Mouse (Mus musculus) cerebellum, adult 9-11 months (tissue): Measurements from ENCODE around the gene Mcm2.

ENCODE experiments used
- DNase-seq: peaks from one replicate; pipeline ENCODE4 v3.0.0; 2022

Gene Mcm2

DNA sequence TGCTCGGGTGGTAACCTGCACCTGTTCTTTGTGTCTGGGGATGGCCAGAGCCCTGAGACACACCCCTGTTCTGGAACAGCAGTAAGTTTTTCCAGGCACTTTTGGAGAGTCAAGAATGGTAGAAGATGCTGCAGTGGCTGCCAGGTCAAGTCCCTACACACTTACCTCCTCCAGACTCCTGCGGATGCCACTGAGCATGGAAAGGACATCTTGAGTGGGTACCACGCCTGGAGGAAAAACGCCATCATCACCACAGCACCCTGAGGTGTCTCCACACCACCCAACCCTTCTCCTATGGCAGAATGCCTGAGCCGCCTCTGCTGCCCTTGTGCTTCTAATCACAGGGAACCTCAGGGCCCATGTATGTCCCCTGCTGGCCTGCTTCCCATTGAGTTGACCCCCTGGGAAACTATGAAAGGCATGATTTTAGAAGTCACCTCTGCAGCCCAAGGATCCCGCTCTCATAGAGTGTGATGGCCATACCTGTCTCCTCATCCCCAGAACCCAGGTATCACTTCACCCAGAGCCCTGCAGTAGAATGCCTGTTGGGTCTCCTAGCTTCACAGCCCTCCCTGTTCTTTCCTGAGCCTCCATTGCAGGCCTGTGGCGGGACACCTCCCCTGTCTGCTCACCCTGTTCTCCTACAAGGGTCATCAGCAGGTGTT lies 53.5 kb downstream of the Mcm2 start:
- peak; percentile 53 for DNase-seq

DNA sequence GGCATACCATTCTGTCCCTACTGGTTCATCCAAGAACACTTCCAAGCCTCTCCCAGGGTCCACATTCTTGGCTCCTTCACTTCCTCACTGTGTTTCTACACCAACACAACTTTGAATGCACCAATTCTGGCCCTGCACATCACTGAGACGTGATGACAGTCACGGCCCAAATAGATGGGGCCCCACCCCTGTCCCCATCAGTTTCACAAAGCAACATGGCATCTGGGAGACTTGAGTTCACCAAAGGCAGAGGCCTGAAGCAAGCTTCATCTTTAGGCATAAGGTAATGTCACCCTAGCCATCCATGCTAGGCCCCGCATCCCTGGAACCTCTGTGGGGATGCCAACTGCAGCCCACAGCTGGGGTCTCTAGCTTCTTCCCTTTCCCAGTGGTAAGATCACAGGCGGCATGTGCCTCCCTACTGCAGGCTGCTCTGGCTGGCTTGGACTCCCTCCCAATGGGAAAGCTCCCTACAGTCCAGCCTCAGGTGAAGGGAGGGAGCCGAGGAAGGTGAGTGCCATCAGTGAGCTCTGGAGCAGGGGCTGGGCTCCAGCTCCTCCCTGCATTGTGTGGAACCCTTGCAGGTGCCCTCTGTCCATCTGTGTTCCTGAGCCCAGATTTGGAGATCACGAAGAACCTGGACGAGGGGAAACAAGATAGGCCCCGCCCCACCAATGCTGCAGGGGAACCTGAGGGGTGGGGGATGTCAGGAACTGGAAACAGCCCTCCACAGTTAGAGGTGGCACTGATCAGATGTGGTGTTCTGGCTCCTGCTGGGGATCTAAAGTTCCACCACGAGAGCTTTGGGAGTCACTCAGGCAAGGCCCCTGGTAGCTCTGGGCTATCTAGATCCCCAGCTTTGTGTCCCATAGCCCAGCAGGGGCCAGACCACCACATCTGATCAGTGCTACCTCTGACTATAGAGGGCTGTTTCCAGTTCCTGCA lies 54.5 kb downstream of the Mcm2 start:
- peak; percentile 70 for DNase-seq

DNA sequence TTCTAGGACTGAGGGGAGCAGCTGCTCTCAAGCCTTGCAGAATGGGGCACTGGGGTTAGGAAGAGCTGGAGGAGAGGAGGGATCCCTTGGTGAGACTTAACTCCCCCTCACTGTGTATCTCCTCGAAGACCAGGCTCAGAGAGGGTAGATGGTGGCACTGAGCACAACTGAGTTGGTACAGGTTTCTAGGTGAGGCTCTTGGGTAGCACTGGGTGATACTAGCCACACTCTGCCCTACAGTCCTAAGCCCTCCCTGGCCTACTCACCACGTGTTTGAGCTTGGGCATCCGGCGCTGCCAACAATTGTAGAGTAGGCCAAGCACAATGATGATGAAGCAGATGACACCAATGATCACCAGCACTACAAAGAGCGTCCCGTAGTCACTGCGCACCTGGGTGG lies 55.3 kb downstream of the Mcm2 start:
- no peak for DNase-seq

DNA sequence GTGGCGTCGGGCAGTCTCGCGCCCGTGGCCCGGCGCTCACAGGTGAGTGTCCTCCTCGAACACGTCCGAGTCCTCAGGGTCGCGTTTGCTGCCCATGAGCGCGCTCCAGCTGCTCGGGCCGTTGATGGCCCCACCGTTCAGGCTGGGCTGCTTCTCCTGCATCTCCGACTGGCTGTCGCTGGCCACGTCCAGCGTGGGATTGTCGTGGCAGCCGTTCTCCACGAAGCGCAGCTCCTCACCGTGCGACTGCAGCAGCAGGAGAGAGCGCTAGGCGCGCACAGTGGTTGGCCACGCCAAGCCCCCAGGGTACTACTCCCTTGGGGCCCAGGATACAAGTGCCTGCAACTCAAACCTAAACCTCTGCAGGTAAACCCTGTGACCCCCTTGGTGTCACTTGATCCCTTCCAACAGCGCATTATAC lies 55.8 kb downstream of the Mcm2 start:
- no peak for DNase-seq

DNA sequence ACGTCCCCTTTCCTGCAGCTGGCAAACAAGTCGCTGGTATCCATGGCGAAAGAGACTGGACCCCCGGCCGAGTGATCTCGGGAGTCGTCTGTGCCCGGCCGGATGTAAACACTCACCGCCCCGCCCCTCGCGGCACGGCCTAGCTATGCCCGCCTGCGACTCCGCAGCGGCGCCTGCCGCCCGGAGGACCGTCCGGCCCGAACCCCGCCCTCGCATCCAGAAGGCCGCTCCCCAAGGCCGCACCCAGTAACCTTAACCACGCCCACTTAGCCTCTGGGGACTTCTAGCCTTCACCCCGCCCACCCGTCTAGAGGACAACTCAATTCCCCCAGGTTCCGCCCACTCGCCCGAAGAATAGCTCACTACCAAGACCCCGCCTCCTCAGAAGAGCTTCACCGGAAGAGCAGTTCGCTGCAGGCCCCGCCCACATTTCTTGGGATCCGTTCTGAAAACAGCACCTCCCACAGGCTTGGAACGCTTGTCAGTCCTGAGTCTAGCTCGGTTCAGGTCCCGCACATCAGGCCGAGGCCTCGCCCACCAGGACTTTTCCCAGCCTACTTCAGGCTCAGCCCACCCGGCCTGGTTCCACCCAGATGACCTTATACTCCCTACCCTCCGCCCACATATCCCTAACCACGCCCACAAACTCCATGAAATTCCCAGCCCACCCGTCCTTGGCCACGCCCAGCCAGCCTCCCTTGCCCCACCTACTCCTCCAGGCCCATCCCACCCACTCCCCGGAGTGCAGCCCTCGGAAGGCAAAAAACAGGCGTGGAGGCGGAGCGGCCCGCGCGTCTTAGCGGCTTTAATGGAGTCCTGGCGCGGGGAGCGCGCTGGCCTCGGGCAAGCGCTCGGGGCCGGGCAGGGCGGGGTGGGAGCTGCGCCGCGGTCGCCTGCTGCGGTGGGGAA lies 56.5 kb downstream of the Mcm2 start, which contains the start of gene Abtb1:
TSS of gene Abtb1 (minus strand) at position 204 of the 909 bp plus-strand sequence.
- peak; percentile 99 for DNase-seq

DNA sequence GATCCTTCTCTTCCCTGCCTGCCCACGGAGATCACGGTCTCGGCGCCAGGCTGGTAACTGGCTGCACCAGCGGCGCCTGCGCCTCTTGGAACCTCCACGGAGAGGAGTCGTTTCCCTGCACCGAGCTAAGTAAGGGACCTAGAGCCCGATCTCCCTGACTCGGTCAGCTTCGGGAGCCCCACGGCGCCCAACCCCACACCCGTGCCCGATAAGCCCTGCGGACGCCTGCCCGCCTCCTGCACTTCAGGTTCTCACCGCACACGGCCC lies 57.1 kb downstream of the Mcm2 start:
- DNase-seq: no peak

DNA sequence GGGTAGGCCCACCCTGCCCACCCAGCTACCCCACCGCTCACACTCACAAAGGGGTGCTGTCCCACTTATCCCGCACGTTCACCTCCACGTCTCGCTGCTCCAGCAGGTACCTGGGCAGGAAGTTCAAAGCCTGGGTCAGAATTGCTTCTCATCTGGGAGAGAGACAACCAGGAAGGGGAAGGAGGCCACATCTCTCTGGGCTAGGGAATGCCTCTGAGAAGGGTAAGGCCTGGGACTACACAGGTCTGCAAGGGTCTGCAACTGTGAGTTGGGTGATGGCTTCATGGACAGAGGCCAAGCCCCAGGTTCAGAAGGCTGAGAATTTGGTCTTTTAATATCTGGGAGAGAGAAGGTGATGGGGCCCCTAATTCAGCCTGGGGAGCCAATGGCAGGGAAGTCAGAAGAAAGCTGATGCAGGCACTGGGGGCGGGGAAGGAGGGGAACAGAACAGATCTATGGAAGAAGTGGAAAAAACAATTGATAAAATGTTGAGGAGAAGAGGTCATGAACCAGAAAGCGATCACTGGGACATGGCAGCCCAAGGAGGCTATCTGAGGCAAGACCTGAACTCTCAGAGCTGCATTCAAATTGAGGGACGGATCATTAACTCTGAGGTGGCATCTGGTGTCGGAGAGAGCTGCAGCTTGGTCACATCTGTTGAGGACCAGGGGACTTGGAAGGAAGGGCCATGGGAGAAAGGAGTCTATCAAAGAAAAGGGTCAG lies 57.6 kb downstream of the Mcm2 start:
- DNase-seq: peak; percentile 70

DNA sequence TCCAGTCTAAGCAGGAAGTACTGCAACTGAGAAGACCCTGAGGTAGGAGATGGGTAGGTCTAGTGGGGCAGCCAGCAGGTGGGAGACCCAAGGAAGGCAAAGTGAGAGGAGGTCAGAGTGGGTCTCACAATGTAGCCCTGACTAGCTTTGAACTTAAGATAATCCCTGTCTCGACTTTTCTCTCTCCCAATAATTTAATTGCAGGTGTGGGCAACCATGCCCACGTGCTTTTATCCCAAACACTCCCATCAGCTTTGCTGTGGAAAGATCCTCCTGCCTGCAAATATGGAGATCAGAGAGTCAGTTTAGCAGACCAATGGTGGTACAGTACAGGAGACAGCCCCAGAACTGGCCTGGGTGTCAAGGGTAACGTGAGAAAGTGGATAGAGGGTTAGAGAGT lies 58.4 kb downstream of the Mcm2 start:
- DNase-seq: peak; percentile 41

DNA sequence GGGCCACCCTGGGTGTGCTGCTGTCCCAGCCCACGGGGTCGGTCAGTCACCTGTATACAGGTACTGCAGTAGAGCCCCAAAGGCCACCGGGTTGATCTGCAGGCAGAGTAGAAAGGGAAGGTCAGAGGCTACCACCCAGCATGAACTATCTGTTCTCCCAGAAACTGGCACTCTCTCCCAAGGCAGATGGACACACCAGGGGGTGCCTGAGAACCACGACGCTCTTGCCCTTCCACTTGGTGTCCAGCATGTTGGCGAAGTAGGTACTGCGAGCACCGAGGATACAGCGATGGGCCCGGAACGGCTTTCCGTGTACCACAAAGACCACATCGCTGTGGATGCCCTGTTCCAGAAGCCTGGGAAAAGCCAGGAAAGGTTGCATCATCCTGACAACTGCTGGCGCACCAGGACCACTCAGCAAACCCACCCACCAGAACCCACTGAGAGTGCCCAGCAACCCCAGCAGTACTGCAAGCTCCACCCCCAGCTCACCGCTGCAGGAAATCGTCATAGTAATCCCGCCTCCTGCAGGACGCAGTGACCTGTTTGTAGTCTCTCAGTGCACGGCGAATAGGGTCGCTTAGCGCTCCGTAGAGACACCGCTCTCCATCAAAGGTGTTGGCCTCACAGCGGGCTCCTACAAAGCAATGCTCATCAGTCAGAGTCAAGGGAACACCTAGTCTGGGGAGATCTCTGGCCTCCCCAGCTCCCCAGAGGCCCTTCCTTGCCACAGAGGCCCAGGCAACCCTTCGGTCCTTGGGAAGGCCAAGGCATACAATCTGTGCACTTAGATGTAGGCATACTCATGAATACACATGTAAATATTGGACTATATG lies 59.2 kb downstream of the Mcm2 start:
- DNase-seq: peak; percentile 81

DNA sequence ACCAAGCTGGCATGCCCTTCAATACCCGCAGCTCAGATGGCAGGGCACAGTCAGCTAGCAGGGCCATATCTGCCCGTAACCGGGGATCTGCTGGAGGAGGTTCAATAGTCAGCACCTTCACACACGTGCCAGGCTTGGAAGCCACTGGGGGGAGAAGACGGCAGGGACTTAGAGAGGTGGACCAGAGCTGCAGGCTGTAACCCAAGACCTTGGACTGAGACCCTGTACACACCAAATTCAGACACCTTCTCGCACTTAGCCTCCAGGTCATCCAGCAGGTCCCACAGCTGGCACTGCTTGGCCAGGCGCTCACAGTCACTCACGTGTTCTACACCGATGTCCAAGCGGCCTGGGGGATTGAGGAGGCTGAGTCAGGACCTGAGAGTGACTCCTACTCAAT lies 60.0 kb downstream of the Mcm2 start:
- DNase-seq: peak; percentile 59

DNA sequence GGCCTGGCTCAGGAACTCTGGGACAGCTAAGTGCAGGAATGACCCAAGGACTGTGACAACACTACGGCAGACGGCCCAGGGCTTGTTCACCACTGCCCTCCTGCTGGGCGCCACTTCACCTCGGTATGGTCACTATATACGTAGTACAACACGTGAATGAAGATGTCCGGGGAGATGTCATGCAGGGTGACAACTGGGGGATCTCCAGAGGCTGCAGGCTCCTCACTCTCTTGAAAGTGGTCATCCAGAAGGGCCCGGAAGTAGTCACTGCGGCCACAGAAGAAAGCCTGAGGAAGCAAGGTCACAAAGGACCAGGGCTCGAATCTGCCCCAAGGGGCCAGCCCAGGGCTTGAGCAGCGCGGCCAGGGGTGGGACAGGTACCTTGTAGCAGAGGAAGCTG lies 60.6 kb downstream of the Mcm2 start:
- no peak for DNase-seq

DNA sequence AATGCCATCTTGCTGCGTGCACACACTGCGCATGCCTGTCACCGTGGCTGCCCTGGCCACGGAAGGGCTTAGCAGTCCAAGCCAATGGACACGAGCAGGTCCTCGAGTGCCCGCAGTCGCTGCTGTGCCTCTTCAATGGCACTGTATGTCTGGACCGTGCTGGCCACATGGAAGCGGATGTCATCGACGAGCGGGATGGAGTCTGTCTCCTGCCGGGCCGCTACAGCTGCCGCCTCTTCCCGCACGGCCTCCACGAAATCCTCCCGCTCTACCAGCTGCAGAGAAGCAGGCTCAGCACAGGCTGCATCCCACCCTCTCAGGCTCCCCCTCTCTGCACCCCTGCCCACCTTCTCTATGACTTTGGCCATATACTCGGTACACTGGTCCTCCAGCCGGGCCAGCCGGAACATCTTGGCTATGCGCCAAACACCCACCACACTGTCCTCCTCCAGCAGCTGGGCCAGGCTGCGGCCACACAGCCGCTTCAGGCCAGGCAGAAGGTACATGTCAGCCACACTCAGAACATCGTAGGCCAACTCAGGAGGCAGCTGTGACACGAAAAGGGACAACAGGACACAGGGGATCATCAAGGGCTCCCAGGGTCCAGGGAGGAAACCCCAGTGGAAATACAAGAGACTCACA lies 62.3 kb downstream of the Mcm2 start:
- no peak for DNase-seq

DNA sequence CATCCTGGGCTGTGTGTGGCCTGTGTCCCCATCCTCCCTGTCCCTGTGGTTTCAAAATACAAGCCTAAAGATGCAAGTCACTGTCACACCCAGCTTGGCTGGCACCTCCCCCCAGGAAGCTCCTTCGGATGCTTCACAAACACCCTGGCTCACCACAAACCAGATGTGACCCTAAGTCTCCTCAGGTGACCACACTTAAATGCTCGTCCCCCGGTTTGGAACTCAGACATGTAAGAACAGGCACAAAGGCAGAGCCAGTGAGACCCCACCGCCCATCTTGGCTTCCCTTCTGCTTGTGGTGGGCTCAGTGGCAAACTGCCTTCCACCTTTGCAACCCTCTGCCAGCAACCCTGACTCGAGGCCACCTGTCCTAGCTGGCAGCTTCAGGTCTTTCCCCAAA lies 63.5 kb downstream of the Mcm2 start:
- DNase-seq: no peak
